Mouse (Mus musculus) liver, adult 2 months (tissue): Measurements from ENCODE around the gene Tefm.

Experiments
- CTCF ChIP-seq: fragments of 200-500 bp; IDR thresholded peaks from 2 replicates; pipeline ENCODE4 v1.5.1; 2011; ENCODE audit warnings: low read depth, low read length, control low read depth
- POLR2A ChIP-seq: fragments of 200-500 bp; IDR thresholded peaks from 2 replicates; pipeline ENCODE4 v1.6.1; 2011; ENCODE audit warnings: low read length, control low read depth; ENCODE audit not compliant: insufficient read depth; ENCODE audit errors: extremely low read depth

GRCm38 (mm10) chr11:80178316-80178715 is 36.3 kb upstream of the Tefm start:
- TF ChIP-seq CTCF: no peak
- TF ChIP-seq POLR2A: no peak
